Mouse (Mus musculus): Measurements from ENCODE around the gene Chrm3.
"Not testable (repeated sequence)": the region's sequence is repeated elsewhere in the genome, so short reads cannot be mapped to it uniquely, and the experiment has no call there.

Chrm3 gene

GRCm38 (mm10) chr13:10360777-10361176 is at the start of gene Chrm3:
Gene Chrm3, minus strand, starts transcription at chr13:10360847.
- DNase-seq (ENCODE audit: low spot score) = peak; percentile 23

- no peak for DNase-seq (ENCODE audit: low spot score)
These were observed 33.7 kb upstream of the Chrm3 start for GRCm38 (mm10) chr13:10394364-10394763.

- not testable (repeated sequence) for DNase-seq (ENCODE audit: low spot score)
These were observed 14.8 kb upstream of the Chrm3 start for GRCm38 (mm10) chr13:10375487-10375886.

GRCm38 (mm10) chr13:10360199-10360694 is 400 bp downstream of the Chrm3 start:
- no peak for DNase-seq (ENCODE audit: low spot score)

- no peak for DNase-seq (ENCODE audit: low spot score)
These were observed 990 bp downstream of the Chrm3 start for GRCm38 (mm10) chr13:10359516-10360198.

GRCm38 (mm10) chr13:10355796-10356195 is 4.9 kb downstream of the Chrm3 start:
- no peak for DNase-seq (ENCODE audit: low spot score)

GRCm38 (mm10) chr13:10354885-10355575 is 5.6 kb downstream of the Chrm3 start:
- no peak for DNase-seq (ENCODE audit: low spot score)

GRCm38 (mm10) chr13:10352141-10352540 is 8.5 kb downstream of the Chrm3 start:
- DNase-seq (ENCODE audit: low spot score) = no peak

- DNase-seq (ENCODE audit: low spot score) = no peak
These were observed 16.3 kb downstream of the Chrm3 start for GRCm38 (mm10) chr13:10344362-10344761.

- no peak for DNase-seq (ENCODE audit: low spot score)
These were observed 25.1 kb downstream of the Chrm3 start for GRCm38 (mm10) chr13:10335558-10335957.

- no peak for DNase-seq (ENCODE audit: low spot score)
These were observed 27.9 kb downstream of the Chrm3 start for GRCm38 (mm10) chr13:10332762-10333161.

- no peak for DNase-seq (ENCODE audit: low spot score)
These were observed 50.8 kb downstream of the Chrm3 start for GRCm38 (mm10) chr13:10309811-10310210.

- DNase-seq (ENCODE audit: low spot score) = no peak
These were observed 65.5 kb downstream of the Chrm3 start for GRCm38 (mm10) chr13:10295160-10295559.

GRCm38 (mm10) chr13:10284331-10284730 is 76.3 kb downstream of the Chrm3 start:
- DNase-seq (ENCODE audit: low spot score) = no peak

- no peak for DNase-seq (ENCODE audit: low spot score)
These were observed 85.7 kb downstream of the Chrm3 start for GRCm38 (mm10) chr13:10274907-10275306.

- DNase-seq (ENCODE audit: low spot score) = no peak
These were observed 96.9 kb downstream of the Chrm3 start for GRCm38 (mm10) chr13:10263784-10264183.

- no peak for DNase-seq (ENCODE audit: low spot score)
These were observed 107.6 kb downstream of the Chrm3 start for GRCm38 (mm10) chr13:10253049-10253448.

- DNase-seq (ENCODE audit: low spot score) = no peak
These were observed 109.0 kb downstream of the Chrm3 start for GRCm38 (mm10) chr13:10251499-10252179.

GRCm38 (mm10) chr13:10244243-10244998 is 116.2 kb downstream of the Chrm3 start:
- no peak for DNase-seq (ENCODE audit: low spot score)

GRCm38 (mm10) chr13:10240238-10240637 is 120.4 kb downstream of the Chrm3 start:
- DNase-seq (ENCODE audit: low spot score) = no peak

GRCm38 (mm10) chr13:10239825-10240224 is 120.8 kb downstream of the Chrm3 start:
- DNase-seq (ENCODE audit: low spot score) = no peak

GRCm38 (mm10) chr13:10237616-10238015 is 123.0 kb downstream of the Chrm3 start:
- DNase-seq (ENCODE audit: low spot score) = no peak

Measured in ovary, adult 18-20 months (tissue).